Mouse (Mus musculus) CH12.LX (cell line): ENCODE data around the gene Khdrbs2.

Experiments
- CTCF ChIP-seq, 2 experiments: IDR thresholded peaks in 1 of 2; conservative IDR thresholded peaks in 1 of 2; 2 replicates each; pipeline ENCODE4 v1.5.1; 2011 to 2012; ENCODE audit warnings: low read depth in 2 of 2, low read length in 2 of 2, improper control_type of control experiment in 1 of 2, inconsistent platforms in 1 of 2, mild to moderate bottlenecking in 1 of 2, moderate library complexity in 1 of 2
- EP300 ChIP-seq: IDR thresholded peaks from 2 replicates; pipeline ENCODE4 v1.6.1; 2011; ENCODE audit warnings: low read length, improper control_type of control experiment
- GABPA ChIP-seq: IDR thresholded peaks from 2 replicates; pipeline ENCODE4 v1.6.1; 2012; ENCODE audit warnings: low read depth, low read length, improper control_type of control experiment, inconsistent platforms; ENCODE audit not compliant: insufficient replicate concordance
- MAX ChIP-seq: IDR thresholded peaks from 2 replicates; pipeline ENCODE4 v1.6.1; 2011; ENCODE audit warnings: low read length, improper control_type of control experiment
- RCOR1 ChIP-seq: conservative IDR thresholded peaks from 2 replicates; pipeline ENCODE4 v1.6.1; 2012; ENCODE audit warnings: low read depth, mild to moderate bottlenecking, inconsistent platforms, low read length, improper control_type of control experiment
- SIN3A ChIP-seq: IDR thresholded peaks from 2 replicates; pipeline ENCODE4 v1.6.1; 2012; ENCODE audit warnings: low read length, improper control_type of control experiment, inconsistent platforms

GRCm38 (mm10) chr1:32487944-32488343 lies 315.4 kb downstream of the Khdrbs2 start:
- no peak for TF ChIP-seq MAX
- no peak for TF ChIP-seq RCOR1
- no peak for TF ChIP-seq SIN3A
- TF ChIP-seq CTCF (conservative IDR thresholded peaks at IDR 0.05 in 1 of 2, IDR thresholded peaks at IDR 0.05 in 1 of 2; ENCODE audit: low read depth in 2 of 2, low read length in 2 of 2): no peak
- no peak for TF ChIP-seq GABPA
- no peak for TF ChIP-seq EP300
